Mouse (Mus musculus): ENCODE results near the gene Cacna1g. TPM values are rescaled to one million over a fixed set of nuclear protein-coding genes. Genes with fewer than 3 reads are reported as not detected.

Cacna1g gene
- polyA plus RNA-seq, 1 experiment from 2014 or later: 10.9 TPM

GRCm38 (mm10) chr11:94385977-94386771 lies 87.8 kb downstream of the Cacna1g start:
- Histone ChIP-seq H3K27me3 (ENCODE audit: control insufficient read depth, insufficient read depth, low read length) (no peaks in the 10 kb centered on the region), H3K4me2 (ENCODE audit: low read depth, low read length) (no peak overlapping the region), H3K9me3 (replicated peaks; ENCODE audit: control insufficient read depth, low read length) (no peaks in the 10 kb centered on the region), H3K27ac (replicated peaks; ENCODE audit: low read depth, low read length) (no peak overlapping the region), H3K36me3 (replicated peaks; ENCODE audit: control insufficient read depth, insufficient read depth, low read depth, low read length) (no peaks in the 10 kb centered on the region), H3K4me3 (ENCODE audit: low read depth, low read length) (no peak overlapping the region), H3K9ac (replicated peaks; ENCODE audit: low read length) (no peak overlapping the region), H3K4me1 (ENCODE audit: control insufficient read depth, insufficient read depth, low read length) (no peaks in the 10 kb centered on the region; the same call in 1 of the 2 replicates)
- WGBS: 32% methylated on average over 12 of the region's 12 CpGs
- no peak; the same call in 1 of the 2 replicates for ATAC-seq (replicated peaks; ENCODE audit: insufficient number of reproducible peaks, low FRiP score, low TSS enrichment, low read depth)
- no peak for DNase-seq (ENCODE audit: low spot score)

DNA sequence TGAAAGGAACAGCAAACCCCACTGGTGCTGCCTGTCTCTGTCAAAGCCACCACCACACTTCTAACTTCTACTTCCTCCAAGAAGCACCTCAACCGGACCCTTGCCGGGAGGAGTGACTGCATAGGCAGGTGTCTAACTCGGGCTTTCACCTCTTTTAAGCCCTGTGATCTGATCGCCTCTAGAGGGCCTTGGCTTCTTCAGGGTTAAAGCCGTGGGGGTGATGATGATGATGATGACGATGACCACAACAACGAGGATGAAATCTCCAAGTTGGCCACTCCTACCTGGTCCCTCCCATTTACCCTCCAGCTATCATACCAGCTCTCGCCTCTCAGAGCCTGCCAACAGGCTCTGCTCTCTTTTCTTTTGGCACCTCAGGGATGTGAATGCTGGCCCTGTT lies 94.3 kb downstream of the Cacna1g start:
- H3K4me1 ChIP-seq (ENCODE audit: control insufficient read depth, insufficient read depth, low read length): no peaks in the 10 kb centered on the region
- H3K36me3 ChIP-seq (replicated peaks; ENCODE audit: control insufficient read depth, insufficient read depth, low read depth, low read length): no peaks in the 10 kb centered on the region
- DNase-seq (ENCODE audit: low spot score) (no peak), ATAC-seq (replicated peaks; ENCODE audit: insufficient number of reproducible peaks, low FRiP score, low TSS enrichment, low read depth) (no peak)
- WGBS: 70% methylated on average over 8 of the region's 8 CpGs
- H3K9ac ChIP-seq (replicated peaks; ENCODE audit: low read length): no peak overlapping the region
- no peak overlapping the region for H3K4me3 ChIP-seq (ENCODE audit: low read depth, low read length)
- H3K27me3 ChIP-seq (ENCODE audit: control insufficient read depth, insufficient read depth, low read length): no peaks in the 10 kb centered on the region
- no peaks in the 10 kb centered on the region for H3K9me3 ChIP-seq (replicated peaks; ENCODE audit: control insufficient read depth, low read length)
- no peak overlapping the region for H3K4me2 ChIP-seq (ENCODE audit: low read depth, low read length)
- H3K27ac ChIP-seq (replicated peaks; ENCODE audit: low read depth, low read length): no peak overlapping the region

DNA sequence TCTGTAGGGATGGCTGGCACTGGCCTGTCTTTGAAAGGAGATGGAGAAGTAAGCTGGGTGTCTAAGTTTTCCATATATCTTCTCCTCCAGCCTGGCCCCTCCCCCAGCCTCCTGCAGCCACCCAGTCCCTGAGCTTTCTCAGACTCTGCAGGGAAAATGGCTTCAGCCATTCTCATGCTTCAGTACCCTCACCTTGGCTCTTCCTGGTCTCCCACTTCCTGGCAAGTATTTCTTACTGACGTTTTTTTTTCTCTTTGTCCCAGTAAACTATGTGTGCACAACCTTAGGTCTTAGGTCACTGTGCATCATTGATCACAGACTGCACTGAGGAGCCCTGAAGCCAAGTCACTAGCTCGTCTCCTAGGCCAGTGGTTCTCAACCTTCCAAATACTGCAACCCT lies 94.9 kb downstream of the Cacna1g start:
- Histone ChIP-seq H3K4me3 (ENCODE audit: low read depth, low read length) (no peak overlapping the region), H3K9me3 (replicated peaks; ENCODE audit: control insufficient read depth, low read length) (no peaks in the 10 kb centered on the region), H3K4me1 (ENCODE audit: control insufficient read depth, insufficient read depth, low read length) (no peaks in the 10 kb centered on the region), H3K4me2 (ENCODE audit: low read depth, low read length) (no peak overlapping the region), H3K27me3 (ENCODE audit: control insufficient read depth, insufficient read depth, low read length) (no peaks in the 10 kb centered on the region), H3K27ac (replicated peaks; ENCODE audit: low read depth, low read length) (no peak overlapping the region), H3K36me3 (replicated peaks; ENCODE audit: control insufficient read depth, insufficient read depth, low read depth, low read length) (no peaks in the 10 kb centered on the region), H3K9ac (replicated peaks; ENCODE audit: low read length) (no peak overlapping the region)
- WGBS: 27% methylated on average over 2 of the region's 2 CpGs
- ATAC-seq (replicated peaks; ENCODE audit: insufficient number of reproducible peaks, low FRiP score, low TSS enrichment, low read depth): no peak
- no peak for DNase-seq (ENCODE audit: low spot score)

GRCm38 (mm10) chr11:94374276-94374948 lies 99.6 kb downstream of the Cacna1g start:
- H3K4me1 ChIP-seq (ENCODE audit: control insufficient read depth, insufficient read depth, low read length): no peaks in the 10 kb centered on the region
- no peak overlapping the region for H3K27ac ChIP-seq (replicated peaks; ENCODE audit: low read depth, low read length)
- no peak for ATAC-seq (replicated peaks; ENCODE audit: insufficient number of reproducible peaks, low FRiP score, low TSS enrichment, low read depth)
- H3K27me3 ChIP-seq (ENCODE audit: control insufficient read depth, insufficient read depth, low read length): no peaks in the 10 kb centered on the region
- H3K36me3 ChIP-seq (replicated peaks; ENCODE audit: control insufficient read depth, insufficient read depth, low read depth, low read length): no peaks in the 10 kb centered on the region
- no peaks in the 10 kb centered on the region for H3K9me3 ChIP-seq (replicated peaks; ENCODE audit: control insufficient read depth, low read length)
- H3K4me2 ChIP-seq (ENCODE audit: low read depth, low read length): no peak overlapping the region
- no peak for DNase-seq (ENCODE audit: low spot score)
- no peak overlapping the region for H3K4me3 ChIP-seq (ENCODE audit: low read depth, low read length)
- H3K9ac ChIP-seq (replicated peaks; ENCODE audit: low read length): no peak overlapping the region
- 91% methylated on average over 13 of the region's 13 CpGs for WGBS

DNA sequence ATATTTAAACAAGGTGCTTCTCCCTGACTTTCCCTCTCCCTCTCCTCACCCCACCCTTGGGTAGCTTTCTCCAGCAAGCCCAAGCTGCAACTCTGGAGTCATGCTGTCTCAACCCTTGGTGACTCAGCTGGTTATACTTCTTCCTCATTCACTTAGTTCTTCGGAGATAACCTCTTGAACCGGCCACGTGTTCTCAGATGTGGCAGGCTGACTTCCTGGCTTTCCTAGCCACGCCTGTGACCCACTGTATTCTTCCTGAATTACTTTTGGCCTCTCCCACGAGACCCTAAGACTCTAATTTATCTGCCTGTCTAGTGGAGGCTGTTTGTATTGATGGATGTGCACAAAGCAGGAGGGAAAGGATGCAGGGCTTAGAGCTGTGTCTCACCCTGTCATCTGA lies 103.2 kb downstream of the Cacna1g start:
- DNase-seq (ENCODE audit: low spot score): no peak
- WGBS: 31% methylated on average over 5 of the region's 5 CpGs
- H3K27ac ChIP-seq (replicated peaks; ENCODE audit: low read depth, low read length): no peak overlapping the region
- H3K4me1 ChIP-seq (ENCODE audit: control insufficient read depth, insufficient read depth, low read length): no peaks in the 10 kb centered on the region
- no peak overlapping the region for H3K4me2 ChIP-seq (ENCODE audit: low read depth, low read length)
- H3K27me3 ChIP-seq (ENCODE audit: control insufficient read depth, insufficient read depth, low read length): no peaks in the 10 kb centered on the region
- H3K36me3 ChIP-seq (replicated peaks; ENCODE audit: control insufficient read depth, insufficient read depth, low read depth, low read length): no peaks in the 10 kb centered on the region
- no peaks in the 10 kb centered on the region for H3K9me3 ChIP-seq (replicated peaks; ENCODE audit: control insufficient read depth, low read length)
- no peak for ATAC-seq (replicated peaks; ENCODE audit: insufficient number of reproducible peaks, low FRiP score, low TSS enrichment, low read depth)
- H3K4me3 ChIP-seq (ENCODE audit: low read depth, low read length): no peak overlapping the region
- no peak overlapping the region for H3K9ac ChIP-seq (replicated peaks; ENCODE audit: low read length)

GRCm38 (mm10) chr11:94369981-94370380 lies 104.0 kb downstream of the Cacna1g start:
- DNase-seq (ENCODE audit: low spot score): no peak
- no peak for ATAC-seq (replicated peaks; ENCODE audit: insufficient number of reproducible peaks, low FRiP score, low TSS enrichment, low read depth)
- WGBS: 83% methylated on average over 6 of the region's 6 CpGs

GRCm38 (mm10) chr11:94365340-94365739 lies 108.7 kb downstream of the Cacna1g start:
- no peak overlapping the region for H3K9ac ChIP-seq (replicated peaks; ENCODE audit: low read length)
- no peaks in the 10 kb centered on the region for H3K36me3 ChIP-seq (replicated peaks; ENCODE audit: control insufficient read depth, insufficient read depth, low read depth, low read length)
- H3K27me3 ChIP-seq (ENCODE audit: control insufficient read depth, insufficient read depth, low read length): no peaks in the 10 kb centered on the region
- H3K4me1 ChIP-seq (ENCODE audit: control insufficient read depth, insufficient read depth, low read length): no peaks in the 10 kb centered on the region
- no peak overlapping the region for H3K4me2 ChIP-seq (ENCODE audit: low read depth, low read length)
- DNase-seq (ENCODE audit: low spot score) (no peak), ATAC-seq (replicated peaks; ENCODE audit: insufficient number of reproducible peaks, low FRiP score, low TSS enrichment, low read depth) (no peak)
- H3K4me3 ChIP-seq (ENCODE audit: low read depth, low read length): no peak overlapping the region
- no peak overlapping the region for H3K27ac ChIP-seq (replicated peaks; ENCODE audit: low read depth, low read length)
- H3K9me3 ChIP-seq (replicated peaks; ENCODE audit: control insufficient read depth, low read length): no peaks in the 10 kb centered on the region
- WGBS: 63% methylated on average over 3 of the region's 3 CpGs

More at GRCm38 (mm10) chr11:94369981-94370380, 104.0 kb downstream of the Cacna1g start:
- Histone ChIP-seq H3K27me3 (ENCODE audit: control insufficient read depth, insufficient read depth, low read length) (no peaks in the 10 kb centered on the region), H3K9ac (replicated peaks; ENCODE audit: low read length) (no peak overlapping the region), H3K36me3 (replicated peaks; ENCODE audit: control insufficient read depth, insufficient read depth, low read depth, low read length) (no peaks in the 10 kb centered on the region), H3K4me2 (ENCODE audit: low read depth, low read length) (no peak overlapping the region), H3K4me1 (ENCODE audit: control insufficient read depth, insufficient read depth, low read length) (no peaks in the 10 kb centered on the region), H3K9me3 (replicated peaks; ENCODE audit: control insufficient read depth, low read length) (no peaks in the 10 kb centered on the region), H3K4me3 (ENCODE audit: low read depth, low read length) (no peak overlapping the region), H3K27ac (replicated peaks; ENCODE audit: low read depth, low read length) (no peak overlapping the region)

DNA sequence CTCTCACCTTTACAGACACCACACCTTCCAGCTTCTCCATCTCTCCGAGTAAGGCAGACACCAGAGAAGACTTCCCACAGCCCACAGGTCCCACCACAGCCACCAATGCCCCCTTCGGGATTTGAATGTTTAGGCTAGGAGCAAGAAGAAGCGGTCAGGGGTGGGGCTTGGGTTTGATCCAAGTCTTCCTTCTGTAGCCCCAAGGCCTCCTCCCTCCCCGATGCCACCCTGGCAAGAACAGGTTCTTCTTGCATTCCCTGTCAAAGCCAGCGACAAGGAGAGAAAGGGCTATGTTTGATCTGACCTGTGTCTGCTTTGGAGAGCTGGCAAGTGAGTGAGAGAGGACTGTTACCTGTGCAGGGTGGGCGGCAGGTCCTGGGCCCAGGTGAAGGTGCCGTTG lies 110.3 kb downstream of the Cacna1g start:
- ATAC-seq (replicated peaks; ENCODE audit: insufficient number of reproducible peaks, low FRiP score, low TSS enrichment, low read depth): no peak
- Histone ChIP-seq H3K36me3 (replicated peaks; ENCODE audit: control insufficient read depth, insufficient read depth, low read depth, low read length) (no peaks in the 10 kb centered on the region), H3K4me2 (ENCODE audit: low read depth, low read length) (no peak overlapping the region), H3K9me3 (replicated peaks; ENCODE audit: control insufficient read depth, low read length) (no peaks in the 10 kb centered on the region), H3K27me3 (ENCODE audit: control insufficient read depth, insufficient read depth, low read length) (no peaks in the 10 kb centered on the region; the same call in 1 of the 2 replicates), H3K4me3 (ENCODE audit: low read depth, low read length) (no peak overlapping the region), H3K4me1 (ENCODE audit: control insufficient read depth, insufficient read depth, low read length) (no peaks in the 10 kb centered on the region), H3K27ac (replicated peaks; ENCODE audit: low read depth, low read length) (no peak overlapping the region), H3K9ac (replicated peaks; ENCODE audit: low read length) (no peak overlapping the region)
- no peak for DNase-seq (ENCODE audit: low spot score)
- 87% methylated on average over 7 of the region's 7 CpGs for WGBS
